Mouse (Mus musculus) lung, embryonic 15.5 days (tissue): ENCODE results near the gene Nell1. TPM values are rescaled to one million over a fixed set of nuclear protein-coding genes. Genes with fewer than 3 reads are reported as not detected.

ENCODE experiments used
- ATAC-seq: fragments of 200-750 bp; cut with Nextera tagmentation; 2 replicates; pipeline ENCODE4 v1.8.0; 2017; ENCODE audit warnings: moderate number of reproducible peaks, borderline replicate concordance; ENCODE audit not compliant: low FRiP score, low TSS enrichment; ENCODE audit errors: extremely low read depth
- H3K27ac ChIP-seq: fragments of 300-500 bp; sonication (generic); 2 replicates; pipeline ENCODE4 v1.5.1; 2015; ENCODE audit warnings: moderate library complexity, mild to moderate bottlenecking, inconsistent platforms
- H3K27me3 ChIP-seq: fragments of 300-500 bp; sonication (generic); 2 replicates; pipeline ENCODE4 v1.6.1; 2015; ENCODE audit warnings: inconsistent platforms
- H3K36me3 ChIP-seq: fragments of 300-500 bp; sonication (generic); 2 replicates; pipeline ENCODE4 v1.6.1; 2015; ENCODE audit warnings: inconsistent platforms
- H3K4me1 ChIP-seq: fragments of 300-500 bp; sonication (generic); 2 replicates; pipeline ENCODE4 v1.6.1; 2015; ENCODE audit warnings: inconsistent platforms
- H3K4me2 ChIP-seq: fragments of 300-500 bp; sonication (generic); 2 replicates; pipeline ENCODE4 v1.6.1; 2015; ENCODE audit warnings: inconsistent platforms, mild to moderate bottlenecking, moderate library complexity
- H3K4me3 ChIP-seq: fragments of 300-500 bp; sonication (generic); 2 replicates; pipeline ENCODE4 v1.5.1; 2015; ENCODE audit warnings: mild to moderate bottlenecking, inconsistent platforms
- H3K9ac ChIP-seq: fragments of 300-500 bp; sonication (generic); 2 replicates; pipeline ENCODE4 v1.6.1; 2015; ENCODE audit warnings: inconsistent platforms
- H3K9me3 ChIP-seq: fragments of 300-500 bp; sonication (generic); 2 replicates; pipeline ENCODE4 v1.6.1; 2016; ENCODE audit warnings: inconsistent platforms
- WGBS: fragments of 180-500 bp; shearing (Covaris S2); methylation state at CpG from one replicate; pipeline ENCODE4 v1.1.7; 2015; 5-methylcytosine and 5-hydroxymethylcytosine counted together
- polyA plus RNA-seq: library from polyadenylated mRNA; unstranded; fragments of >200 nt; fragmentation: Nextera tagmentation; extraction: Ambion mirVana; gene quantifications from 2 replicates; pipeline ENCODE4 v1.2.1, GENCODE M21; 2015

Nell1 gene
- polyA plus RNA-seq, 1 experiment from 2014 or later = 3.5 TPM

- Histone ChIP-seq H3K4me1 (no peaks in the 10 kb centered on the region), H3K4me2 (no peak overlapping the region), H3K4me3 (no peak overlapping the region), H3K27me3 (no peaks in the 10 kb centered on the region), H3K9me3 (no peaks in the 10 kb centered on the region), H3K9ac (no peak overlapping the region), H3K27ac (no peak overlapping the region), H3K36me3 (no peaks in the 10 kb centered on the region)
- 67% methylated on average over 8 of the region's 8 CpGs for WGBS
- no peak for ATAC-seq
Observed at GRCm38 (mm10) chr7:50588642-50589424, 614.2 kb downstream of the Nell1 start.

GRCm38 (mm10) chr7:50598890-50599289, 624.2 kb downstream of the Nell1 start, which contains the start of gene 4933405O20Rik:
4933405O20Rik (plus strand) TSS chr7:50599190.
- Histone ChIP-seq H3K4me1 (no peaks in the 10 kb centered on the region), H3K27me3 (no peaks in the 10 kb centered on the region), H3K27ac (no peak within 1 kb of the TSS), H3K4me3 (no peak within 1 kb of the TSS), H3K9me3 (no peaks in the 10 kb centered on the region), H3K4me2 (no peak within 1 kb of the TSS), H3K9ac (no peak within 1 kb of the TSS), H3K36me3 (no peaks in the 10 kb centered on the region)
- WGBS = 62% methylated on average over 3 of the region's 3 CpGs
- ATAC-seq = no peak

- WGBS = 52% methylated on average over 2 of the region's 2 CpGs
Observed at GRCm38 (mm10) chr7:50614101-50614500, 639.4 kb downstream of the Nell1 start.

GRCm38 (mm10) chr7:50629186-50629585, 654.5 kb downstream of the Nell1 start:
- 56% methylated on average over 3 of the region's 3 CpGs for WGBS
- H3K4me1 ChIP-seq = no peaks in the 10 kb centered on the region
- H3K27me3 ChIP-seq = no peaks in the 10 kb centered on the region
- no peaks in the 10 kb centered on the region for H3K36me3 ChIP-seq
- H3K9ac ChIP-seq = no peak overlapping the region
- H3K27ac ChIP-seq = no peak overlapping the region
- no peaks in the 10 kb centered on the region for H3K9me3 ChIP-seq
- H3K4me3 ChIP-seq = no peak overlapping the region
- no peak for ATAC-seq
- no peak overlapping the region for H3K4me2 ChIP-seq

More at GRCm38 (mm10) chr7:50614101-50614500, 639.4 kb downstream of the Nell1 start:
- no peaks in the 10 kb centered on the region for H3K36me3 ChIP-seq
- H3K9me3 ChIP-seq = no peaks in the 10 kb centered on the region
- H3K4me2 ChIP-seq = no peak overlapping the region
- no peak overlapping the region for H3K9ac ChIP-seq
- H3K4me3 ChIP-seq = no peak overlapping the region
- H3K4me1 ChIP-seq = no peaks in the 10 kb centered on the region
- no peaks in the 10 kb centered on the region for H3K27me3 ChIP-seq
- no peak overlapping the region for H3K27ac ChIP-seq
- no peak for ATAC-seq

GRCm38 (mm10) chr7:50633147-50633546, 658.5 kb downstream of the Nell1 start:
- Histone ChIP-seq H3K9ac (no peak overlapping the region), H3K4me3 (no peak overlapping the region), H3K27me3 (no peaks in the 10 kb centered on the region), H3K4me1 (no peaks in the 10 kb centered on the region), H3K27ac (no peak overlapping the region), H3K36me3 (no peaks in the 10 kb centered on the region), H3K9me3 (no peaks in the 10 kb centered on the region), H3K4me2 (no peak overlapping the region)
- 73% methylated on average over 2 of the region's 2 CpGs for WGBS
- ATAC-seq = no peak

- WGBS = 46% methylated on average over 4 of the region's 4 CpGs
- H3K36me3 ChIP-seq = no peaks in the 10 kb centered on the region
Observed at GRCm38 (mm10) chr7:50672266-50672665, 697.6 kb downstream of the Nell1 start.

GRCm38 (mm10) chr7:50675444-50675843, 700.8 kb downstream of the Nell1 start:
- Histone ChIP-seq H3K27ac (no peak overlapping the region), H3K27me3 (no peaks in the 10 kb centered on the region), H3K9ac (no peak overlapping the region), H3K9me3 (no peaks in the 10 kb centered on the region), H3K4me3 (no peak overlapping the region), H3K36me3 (no peaks in the 10 kb centered on the region), H3K4me2 (no peak overlapping the region), H3K4me1 (no peaks in the 10 kb centered on the region)
- 71% methylated on average over 1 of the region's 1 CpGs for WGBS
- ATAC-seq = no peak

More at GRCm38 (mm10) chr7:50672266-50672665, 697.6 kb downstream of the Nell1 start:
- ATAC-seq = no peak
- Histone ChIP-seq H3K4me3 (no peak overlapping the region), H3K4me2 (no peak overlapping the region), H3K27me3 (no peaks in the 10 kb centered on the region), H3K4me1 (no peaks in the 10 kb centered on the region), H3K27ac (no peak overlapping the region), H3K9me3 (no peaks in the 10 kb centered on the region), H3K9ac (no peak overlapping the region)

- H3K36me3 ChIP-seq = no peaks in the 10 kb centered on the region
- no peak for ATAC-seq
- no peaks in the 10 kb centered on the region for H3K27me3 ChIP-seq
- 53% methylated on average over 1 of the region's 1 CpGs for WGBS
- H3K9ac ChIP-seq = no peak overlapping the region
- no peaks in the 10 kb centered on the region for H3K9me3 ChIP-seq
- H3K4me3 ChIP-seq = no peak overlapping the region
- no peak overlapping the region for H3K27ac ChIP-seq
- no peaks in the 10 kb centered on the region for H3K4me1 ChIP-seq
- H3K4me2 ChIP-seq = no peak overlapping the region
Observed at GRCm38 (mm10) chr7:50677511-50677910, 702.8 kb downstream of the Nell1 start.

- Histone ChIP-seq H3K4me2 (no peak overlapping the region), H3K9ac (no peak overlapping the region), H3K27me3 (no peaks in the 10 kb centered on the region), H3K4me3 (no peak overlapping the region), H3K4me1 (no peaks in the 10 kb centered on the region), H3K9me3 (no peaks in the 10 kb centered on the region), H3K36me3 (no peaks in the 10 kb centered on the region), H3K27ac (no peak overlapping the region)
- ATAC-seq = no peak
- 77% methylated on average over 5 of the region's 5 CpGs for WGBS
Observed at GRCm38 (mm10) chr7:50686337-50686736, 711.7 kb downstream of the Nell1 start.

- no peak overlapping the region for H3K9ac ChIP-seq
Observed at GRCm38 (mm10) chr7:50725166-50725565, 750.5 kb downstream of the Nell1 start.

GRCm38 (mm10) chr7:50730951-50731350, 756.3 kb downstream of the Nell1 start:
- 46% methylated on average over 4 of the region's 4 CpGs for WGBS
- no peak overlapping the region for H3K27ac ChIP-seq

More at GRCm38 (mm10) chr7:50725166-50725565, 750.5 kb downstream of the Nell1 start:
- Histone ChIP-seq H3K4me3 (no peak overlapping the region), H3K27ac (no peak overlapping the region), H3K36me3 (no peaks in the 10 kb centered on the region), H3K27me3 (no peaks in the 10 kb centered on the region), H3K9me3 (no peaks in the 10 kb centered on the region), H3K4me2 (no peak overlapping the region), H3K4me1 (no peaks in the 10 kb centered on the region)
- 68% methylated on average over 3 of the region's 3 CpGs for WGBS
- no peak for ATAC-seq

GRCm38 (mm10) chr7:50755516-50755915, 780.9 kb downstream of the Nell1 start:
- Histone ChIP-seq H3K27me3 (no peaks in the 10 kb centered on the region), H3K4me3 (no peak overlapping the region), H3K4me1 (no peaks in the 10 kb centered on the region), H3K36me3 (no peaks in the 10 kb centered on the region), H3K4me2 (no peak overlapping the region), H3K9me3 (no peaks in the 10 kb centered on the region), H3K27ac (no peak overlapping the region), H3K9ac (no peak overlapping the region)
- no peak for ATAC-seq
- 59% methylated on average over 3 of the region's 3 CpGs for WGBS

More at GRCm38 (mm10) chr7:50730951-50731350, 756.3 kb downstream of the Nell1 start:
- Histone ChIP-seq H3K36me3 (no peaks in the 10 kb centered on the region), H3K9ac (no peak overlapping the region), H3K9me3 (no peaks in the 10 kb centered on the region), H3K4me3 (no peak overlapping the region), H3K4me1 (no peaks in the 10 kb centered on the region), H3K4me2 (no peak overlapping the region), H3K27me3 (no peaks in the 10 kb centered on the region)
- ATAC-seq = no peak
